Mouse (Mus musculus) CD4-positive helper T cell, adult 2 months (primary cell): ENCODE measurements around the gene Ccr10.

Experiments
- DNase-seq: peaks from one replicate; pipeline ENCODE4 v3.0.0-alpha.2; 2012; ENCODE audit warnings: low read depth, missing footprints, low spot score

Ccr10 gene

GRCm38 (mm10) chr11:101174851-101175628 is at the start of gene Ccr10:
Gene Ccr10 (minus strand): TSS chr11:101175443.
- DNase-seq, result no peak

- no peak for DNase-seq
Observed at GRCm38 (mm10) chr11:101224337-101224736, 49.1 kb upstream of the Ccr10 start.

- no peak for DNase-seq
Observed at GRCm38 (mm10) chr11:101221306-101221986, 46.2 kb upstream of the Ccr10 start.

GRCm38 (mm10) chr11:101220853-101221252 is 45.6 kb upstream of the Ccr10 start:
- no peak for DNase-seq

- DNase-seq, result peak; percentile 45
Observed at GRCm38 (mm10) chr11:101218436-101219055, 43.3 kb upstream of the Ccr10 start.

- no peak for DNase-seq
Observed at GRCm38 (mm10) chr11:101216936-101217335, 41.7 kb upstream of the Ccr10 start.

- peak; percentile 76 for DNase-seq
Observed at GRCm38 (mm10) chr11:101211970-101212369, 36.7 kb upstream of the Ccr10 start.

GRCm38 (mm10) chr11:101200986-101201385 is 25.7 kb upstream of the Ccr10 start:
- DNase-seq, result peak; percentile 69

- DNase-seq, result peak; percentile 59
Observed at GRCm38 (mm10) chr11:101199555-101199954, 24.3 kb upstream of the Ccr10 start.

- peak; percentile 84 for DNase-seq
Observed at GRCm38 (mm10) chr11:101196175-101196574, 20.9 kb upstream of the Ccr10 start.

- DNase-seq, result no peak
Observed at GRCm38 (mm10) chr11:101195571-101195970, 20.3 kb upstream of the Ccr10 start.

GRCm38 (mm10) chr11:101195101-101195500 is 19.9 kb upstream of the Ccr10 start:
- DNase-seq, result no peak

- peak; percentile 47 for DNase-seq
Observed at GRCm38 (mm10) chr11:101194643-101195042, 19.4 kb upstream of the Ccr10 start.

- no peak for DNase-seq
Observed at GRCm38 (mm10) chr11:101194137-101194536, 18.9 kb upstream of the Ccr10 start.

- no peak for DNase-seq
Observed at GRCm38 (mm10) chr11:101193076-101193475, 17.8 kb upstream of the Ccr10 start.

- DNase-seq, result no peak
Observed at GRCm38 (mm10) chr11:101192646-101193045, 17.4 kb upstream of the Ccr10 start.

- no peak for DNase-seq
Observed at GRCm38 (mm10) chr11:101191919-101192470, 16.8 kb upstream of the Ccr10 start.

- no peak for DNase-seq
Observed at GRCm38 (mm10) chr11:101190913-101191907, 16.0 kb upstream of the Ccr10 start.

GRCm38 (mm10) chr11:101190181-101190912 is 15.1 kb upstream of the Ccr10 start:
- DNase-seq, result no peak

- no peak for DNase-seq
Observed at GRCm38 (mm10) chr11:101189495-101190180, 14.4 kb upstream of the Ccr10 start.
